Mouse (Mus musculus) CD4-positive, CD25-positive, alpha-beta regulatory T cell (primary cell): ENCODE results near the gene Slc29a2. TPM values are rescaled to one million over a fixed set of nuclear protein-coding genes. Genes with fewer than 3 reads are reported as not detected.

Experiments
- polyA plus RNA-seq: library from polyadenylated mRNA; unstranded; fragments of 100-300 nt; shearing (Covaris generic); gene quantifications from one replicate; pipeline ENCODE4 v1.2.1, GENCODE M21; 2017

Slc29a2 gene
- polyA plus RNA-seq, result 2.2 TPM

DNA sequence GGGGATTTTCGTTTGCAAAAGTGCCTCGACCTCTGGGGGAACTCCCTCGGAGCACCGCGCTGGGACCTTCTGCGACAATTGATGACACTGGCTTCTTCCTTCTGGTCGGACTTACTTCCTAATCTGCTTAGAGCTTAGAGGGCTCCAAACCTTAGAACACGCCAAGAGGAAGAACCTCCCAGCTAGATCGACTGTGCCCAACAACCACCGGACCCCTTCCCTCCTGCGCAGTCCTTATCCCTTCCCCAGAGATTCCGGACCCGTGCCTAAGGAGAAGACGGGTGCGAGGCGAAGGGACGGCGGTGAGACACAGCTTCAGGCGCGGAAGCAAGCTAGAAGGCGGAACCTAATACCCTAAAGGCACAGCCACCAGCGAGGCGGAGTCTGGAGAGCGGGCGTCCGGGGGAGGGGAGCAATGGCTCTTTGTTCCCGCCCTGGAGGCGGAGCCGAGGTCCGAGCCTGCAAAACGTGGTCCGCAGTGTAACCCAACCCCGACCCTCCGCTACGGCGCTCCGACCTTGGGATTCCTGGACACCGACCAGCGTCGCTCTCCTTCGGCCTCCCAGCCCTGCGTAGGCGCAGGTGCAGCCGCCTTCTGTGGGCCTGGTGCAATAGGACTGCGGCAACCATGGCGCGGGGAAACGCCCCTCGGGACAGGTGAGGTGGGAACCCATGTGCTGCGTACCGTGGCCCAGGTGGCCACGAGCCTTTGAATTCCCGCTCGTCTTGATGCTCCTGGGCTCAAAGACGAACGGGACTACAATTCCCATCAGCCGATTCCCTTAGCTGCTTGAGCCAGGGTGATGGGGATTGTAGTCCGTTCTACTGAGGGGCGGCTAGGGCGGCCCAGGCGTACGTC, at the start of gene Slc29a2:
Gene Slc29a2, plus strand, starts transcription at position 240 of the 859 bp plus-strand sequence.

DNA sequence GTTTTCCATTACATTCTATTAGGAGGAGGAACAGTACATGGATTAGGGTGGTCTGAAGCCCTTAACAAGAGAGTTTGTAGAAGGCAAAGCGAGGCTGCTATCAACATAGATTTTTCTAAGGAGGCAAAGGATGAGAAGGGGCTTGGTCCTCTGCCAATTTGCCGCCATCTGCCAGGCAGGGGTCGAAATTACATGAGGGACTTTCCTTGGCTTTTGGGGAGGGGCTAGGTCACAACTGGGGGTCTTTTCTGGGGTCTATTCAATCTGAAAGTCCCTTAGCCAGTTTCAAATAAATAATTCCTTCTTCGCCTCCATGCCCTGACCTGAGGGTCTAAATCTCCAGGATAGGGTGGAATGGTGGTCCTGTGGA, 33.4 kb upstream of the Slc29a2 start, which contains the start of gene Npas4:
Gene Npas4, minus strand, starts transcription at position 61 of the 370 bp plus-strand sequence.

DNA sequence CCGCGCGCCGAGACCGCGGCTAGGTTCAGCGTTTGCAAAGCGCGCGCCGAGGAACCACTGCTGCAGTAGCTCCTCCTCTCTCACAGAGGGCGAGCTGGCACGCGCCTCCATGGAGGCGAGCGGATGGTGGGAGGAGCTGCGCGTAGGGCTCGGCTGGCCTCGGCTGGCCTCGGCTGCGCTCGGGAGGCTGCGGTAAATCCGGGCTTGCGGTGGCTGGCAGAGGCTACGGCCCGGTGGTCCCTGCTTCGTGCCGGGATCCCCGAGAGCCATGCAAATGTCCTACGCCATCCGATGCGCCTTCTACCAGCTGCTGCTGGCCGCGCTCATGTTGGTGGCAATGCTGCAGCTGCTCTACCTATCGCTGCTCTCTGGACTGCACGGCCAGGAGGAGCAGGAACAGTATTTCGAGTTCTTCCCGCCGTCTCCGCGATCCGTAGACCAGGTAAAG, 15.1 kb downstream of the Slc29a2 start, which contains the start of the genes B4gat1 and AC124502.3:
Gene B4gat1, plus strand, starts transcription at position 118 of the 448 bp plus-strand sequence.
Gene AC124502.3, plus strand, starts transcription at position 183 of the 448 bp plus-strand sequence.

DNA sequence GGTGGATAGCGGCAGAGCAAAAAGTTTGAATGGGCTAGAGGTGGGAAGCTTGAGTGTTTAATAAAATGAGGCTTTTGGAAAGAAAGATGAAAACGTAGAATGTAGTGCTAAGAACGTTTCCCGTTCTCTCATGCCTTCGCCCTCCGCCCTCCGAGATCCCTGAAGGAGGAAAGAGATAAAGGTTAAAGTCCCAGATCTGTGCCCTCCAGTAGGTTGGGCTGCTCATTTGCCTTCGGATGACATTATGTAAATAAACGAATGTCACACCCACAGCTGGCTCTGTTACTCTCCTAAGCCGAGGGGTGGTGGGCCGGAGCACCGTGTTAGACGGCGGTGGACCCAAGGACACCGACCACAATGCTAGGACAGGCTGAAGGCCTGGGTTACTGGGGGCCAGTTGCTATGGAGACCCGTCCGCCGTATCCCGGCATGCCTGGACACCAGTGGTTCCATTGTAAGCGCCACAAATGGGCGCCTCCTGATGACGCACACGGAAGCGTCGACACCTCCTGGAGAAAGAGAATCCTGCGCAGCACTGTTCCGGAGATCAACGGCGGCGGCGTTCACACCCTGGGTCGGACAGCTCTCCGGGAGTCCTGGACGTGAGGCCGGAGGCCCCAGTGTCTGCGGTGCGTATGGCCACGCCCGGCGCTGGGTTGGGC, 17.3 kb downstream of the Slc29a2 start, which contains the start of gene Brms1:
Gene Brms1, plus strand, starts transcription at position 493 of the 662 bp plus-strand sequence.

DNA sequence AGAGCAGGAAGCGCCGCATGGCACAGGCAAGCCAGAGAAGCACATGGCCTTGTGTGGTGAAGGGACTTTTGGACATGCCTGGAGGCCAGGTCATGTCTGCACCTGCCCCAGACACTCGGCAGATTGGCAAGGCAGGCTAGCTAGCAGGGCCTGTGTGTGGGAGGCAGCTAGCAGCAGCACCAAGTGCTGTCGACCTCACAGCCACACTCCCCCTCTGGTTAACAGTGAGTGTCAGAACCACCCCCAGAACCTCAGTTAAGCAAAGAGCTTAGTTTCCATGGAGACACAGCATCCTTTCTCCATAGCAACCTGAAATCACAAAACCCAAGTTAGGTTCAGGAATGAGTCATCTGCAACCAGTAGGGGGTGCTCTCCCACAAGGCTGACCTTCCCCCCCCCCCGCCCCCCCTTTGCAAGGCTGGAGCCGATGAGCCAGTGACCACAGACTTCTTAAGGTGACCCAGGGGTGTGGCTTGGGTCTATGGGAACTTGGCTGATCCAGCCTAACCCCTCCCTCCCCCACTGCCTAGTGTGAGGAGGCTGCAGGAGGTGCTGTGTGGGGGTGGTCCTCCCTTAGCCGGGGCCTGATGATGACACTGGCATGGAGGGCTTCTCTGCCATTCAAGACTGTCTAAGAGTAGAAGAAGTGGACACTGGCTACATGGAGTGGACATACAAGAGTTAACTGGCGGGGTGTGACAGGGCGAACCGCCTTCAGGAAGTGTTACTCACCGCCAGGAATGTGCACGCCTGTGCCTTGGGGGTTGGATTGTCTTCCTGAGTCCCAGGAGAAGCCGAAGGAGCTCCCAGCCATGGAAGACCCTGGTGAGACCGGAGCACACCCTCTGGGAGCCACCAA, 26.6 kb downstream of the Slc29a2 start, which contains the start of gene Rin1:
Gene Rin1, plus strand, starts transcription at position 435 of the 859 bp plus-strand sequence.

DNA sequence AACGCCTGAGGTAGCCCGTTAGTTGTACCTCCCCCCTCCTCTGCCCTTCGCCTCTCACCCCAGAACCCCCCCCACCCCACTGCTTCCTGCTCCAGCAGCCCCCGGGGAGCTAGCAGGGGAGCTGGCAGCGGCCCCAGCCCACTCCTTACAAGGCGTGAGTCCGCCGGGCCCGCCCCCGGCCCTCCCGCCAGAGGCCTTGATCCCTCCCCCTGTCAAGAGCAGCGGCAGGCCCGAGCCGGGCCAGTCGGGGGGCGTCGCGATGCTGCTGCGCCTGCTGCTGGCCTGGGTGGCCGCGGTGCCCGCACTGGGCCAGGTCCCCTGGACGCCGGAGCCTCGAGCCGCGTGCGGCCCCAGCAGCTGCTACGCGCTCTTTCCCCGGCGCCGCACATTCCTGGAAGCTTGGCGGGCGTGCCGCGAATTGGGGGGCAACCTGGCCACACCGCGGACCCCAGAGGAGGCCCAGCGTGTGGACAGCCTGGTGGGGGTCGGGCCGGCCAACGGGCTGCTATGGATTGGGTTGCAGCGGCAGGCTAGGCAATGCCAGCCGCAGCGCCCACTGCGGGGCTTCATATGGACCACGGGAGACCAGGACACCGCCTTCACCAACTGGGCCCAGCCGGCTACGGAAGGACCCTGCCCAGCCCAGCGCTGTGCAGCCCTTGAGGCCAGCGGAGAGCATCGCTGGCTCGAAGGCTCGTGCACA, 44.4 kb downstream of the Slc29a2 start, which contains the start of gene Cd248:
Gene Cd248, plus strand, starts transcription at position 212 of the 703 bp plus-strand sequence.

Other genes starting within 250 kb of the Slc29a2 start
- 47.6 TPM for gene Rbm4, start 230.0 kb upstream of the Slc29a2 start, polyA plus RNA-seq
- 28.3 TPM for gene Gm21992, start 212.2 kb upstream of the Slc29a2 start, polyA plus RNA-seq
- gene Rbm14, start 212.2 kb upstream of the Slc29a2 start, polyA plus RNA-seq, result 62.4 TPM
- gene Ccs, start 184.5 kb upstream of the Slc29a2 start, polyA plus RNA-seq, result 128 TPM
- 0.14 TPM for gene Ccdc87, start 184.5 kb upstream of the Slc29a2 start, polyA plus RNA-seq
- 2.9 TPM for gene Ctsf, start 168.7 kb upstream of the Slc29a2 start, polyA plus RNA-seq
- 0.18 TPM for gene Actn3, start 146.0 kb upstream of the Slc29a2 start, polyA plus RNA-seq
- 7.5 TPM for gene Zdhhc24, start 145.2 kb upstream of the Slc29a2 start, polyA plus RNA-seq
- 0.79 TPM for gene Bbs1, start 117.2 kb upstream of the Slc29a2 start, polyA plus RNA-seq
- 108 TPM for gene Dpp3, start 95.6 kb upstream of the Slc29a2 start, polyA plus RNA-seq
- 0.56 TPM for gene Peli3, start 80.7 kb upstream of the Slc29a2 start, polyA plus RNA-seq
- 74.6 TPM for gene Mrpl11, start 61.7 kb upstream of the Slc29a2 start, polyA plus RNA-seq
- 0.71 TPM for gene Npas4, start 33.5 kb upstream of the Slc29a2 start, polyA plus RNA-seq
- 16.9 TPM for gene B4gat1, start 15.0 kb downstream of the Slc29a2 start, polyA plus RNA-seq
- gene AC124502.3, start 15.0 kb downstream of the Slc29a2 start, polyA plus RNA-seq, result 1.6 TPM
- 85.3 TPM for gene Brms1, start 17.5 kb downstream of the Slc29a2 start, polyA plus RNA-seq
- gene Rin1, start 26.6 kb downstream of the Slc29a2 start, polyA plus RNA-seq, result 0.51 TPM
- gene Cd248, start 44.2 kb downstream of the Slc29a2 start, polyA plus RNA-seq, result not detected
- gene Tmem151a, start 61.7 kb downstream of the Slc29a2 start, polyA plus RNA-seq, result not detected
- 67.0 TPM for gene Yif1a, start 64.7 kb downstream of the Slc29a2 start, polyA plus RNA-seq
- 2.6 TPM for gene Cnih2, start 74.7 kb downstream of the Slc29a2 start, polyA plus RNA-seq
- 221 TPM for gene Rab1b, start 83.2 kb downstream of the Slc29a2 start, polyA plus RNA-seq
- gene Klc2, start 94.7 kb downstream of the Slc29a2 start, polyA plus RNA-seq, result 5.5 TPM
- 134 TPM for gene Pacs1, start 249.3 kb downstream of the Slc29a2 start, polyA plus RNA-seq